ENCODE assay signal across 8 mouse cellular contexts in genomic region chr1:133131936-133132335, GRCm38 (mm10). TPM values are rescaled to one million over a fixed set of nuclear protein-coding genes. Genes with fewer than 3 reads are reported as not detected.
DNase-seq lines count a peak whose midpoint lies in the region; ATAC-seq lines count a peak whose summit lies in the region.

No protein-coding gene starts in this region.

- peak overlapping the region; percentile 97 for H3K4me2 ChIP-seq in forebrain, embryonic 14.5 days (ENCODE audit: low read length)
- peak overlapping the region; percentile 95 for H3K4me2 ChIP-seq in kidney, embryonic 15.5 days
- peak overlapping the region; percentile 81 for H3K4me2 ChIP-seq in midbrain, embryonic 11.5 days

- H3K4me3 ChIP-seq in heart, embryonic 10.5 days, result peak overlapping the region; percentile 86
- peak overlapping the region; percentile 79 for H3K4me3 ChIP-seq in forebrain, embryonic 14.5 days (ENCODE audit: low read depth, low read length)
- H3K4me3 ChIP-seq in kidney, embryonic 15.5 days (replicated peaks), result peak overlapping the region; percentile 92
- H3K4me3 ChIP-seq in midbrain, embryonic 11.5 days (ENCODE audit: low read depth, low read length), result peak overlapping the region; percentile 94

- peak overlapping the region; percentile 95 for H3K27ac ChIP-seq in heart, embryonic 10.5 days
- H3K27ac ChIP-seq in forebrain, embryonic 14.5 days (ENCODE audit: low read depth, low read length), result peak overlapping the region; percentile 97
- H3K27ac ChIP-seq in kidney, embryonic 15.5 days, result peak overlapping the region; percentile 98
- H3K27ac ChIP-seq in midbrain, embryonic 11.5 days (ENCODE audit: low read depth, low read length), result peak overlapping the region; percentile 93

- peaks cover 34% of the 10 kb centered on the region for H3K36me3 ChIP-seq in heart, embryonic 10.5 days
- peaks cover 25% of the 10 kb centered on the region for H3K36me3 ChIP-seq in forebrain, embryonic 14.5 days (ENCODE audit: control insufficient read depth, insufficient read depth, low read length)
- H3K36me3 ChIP-seq in kidney, embryonic 15.5 days, result peaks cover 29% of the 10 kb centered on the region
- H3K36me3 ChIP-seq in midbrain, embryonic 11.5 days (ENCODE audit: control insufficient read depth, insufficient read depth, low read length), result peaks cover 4% of the 10 kb centered on the region

- peak; percentile 81 for DNase-seq in heart, embryonic 10.5 days (ENCODE audit: low spot score)
- no peak for DNase-seq in heart, postnatal 25 days (ENCODE audit: low spot score)
- peak; percentile 42 for DNase-seq in NIH3T3 (ENCODE audit: low read depth)
- no peak for DNase-seq in forebrain, embryonic 14.5 days (ENCODE audit: low spot score)
- DNase-seq in midbrain, embryonic 11.5 days (ENCODE audit: low spot score, missing footprints), result peak; percentile 91
- DNase-seq in ovary, postnatal 36 days (ENCODE audit: low spot score), result no peak
- no peak for DNase-seq in urinary bladder, postnatal 14 days (ENCODE audit: low spot score)

- H3K9me3 ChIP-seq in heart, embryonic 10.5 days, result no peaks in the 10 kb centered on the region
- H3K9me3 ChIP-seq in forebrain, embryonic 14.5 days (replicated peaks; ENCODE audit: control insufficient read depth, low read length), result no peaks in the 10 kb centered on the region
- H3K9me3 ChIP-seq in kidney, embryonic 15.5 days (replicated peaks), result no peaks in the 10 kb centered on the region
- H3K9me3 ChIP-seq in midbrain, embryonic 11.5 days (ENCODE audit: control insufficient read depth, low read length), result no peaks in the 10 kb centered on the region

- no peak for ATAC-seq in forebrain, embryonic 14.5 days
- ATAC-seq in kidney, embryonic 15.5 days (replicated peaks; ENCODE audit: low FRiP score), result no peak
- no peak for ATAC-seq in midbrain, embryonic 11.5 days (ENCODE audit: low FRiP score)

- intact Hi-C loops in heart, postnatal 25 days (cut with DNase I), result no loop called here

- H3K27me3 ChIP-seq in heart, embryonic 10.5 days (ENCODE audit: insufficient read depth, poor library complexity, severe bottlenecking), result no peaks in the 10 kb centered on the region
- no peaks in the 10 kb centered on the region for H3K27me3 ChIP-seq in forebrain, embryonic 14.5 days (replicated peaks; ENCODE audit: control insufficient read depth, insufficient read depth, low read length)
- no peaks in the 10 kb centered on the region for H3K27me3 ChIP-seq in kidney, embryonic 15.5 days
- no peaks in the 10 kb centered on the region for H3K27me3 ChIP-seq in midbrain, embryonic 11.5 days (ENCODE audit: control insufficient read depth, insufficient read depth, low read length)

- WGBS in heart, embryonic 10.5 days, result under 1% methylated on average over 11 of the region's 11 CpGs
- under 1% methylated on average over 11 of the region's 11 CpGs for WGBS in forebrain, embryonic 14.5 days
- 1% methylated on average over 11 of the region's 11 CpGs for WGBS in kidney, embryonic 15.5 days
- WGBS in midbrain, embryonic 11.5 days, result 0% methylated on average over 11 of the region's 11 CpGs

- H3K9ac ChIP-seq in forebrain, embryonic 14.5 days (ENCODE audit: low read length), result peak overlapping the region; percentile 94
- peak overlapping the region; percentile 96 for H3K9ac ChIP-seq in kidney, embryonic 15.5 days
- H3K9ac ChIP-seq in midbrain, embryonic 11.5 days (ENCODE audit: low read length), result peak overlapping the region; percentile 92

- H3K4me1 ChIP-seq in heart, embryonic 10.5 days, result peaks cover 31% of the 10 kb centered on the region
- H3K4me1 ChIP-seq in forebrain, embryonic 14.5 days (ENCODE audit: control insufficient read depth, insufficient read depth, low read length), result peaks cover 40% of the 10 kb centered on the region
- H3K4me1 ChIP-seq in kidney, embryonic 15.5 days, result peaks cover 50% of the 10 kb centered on the region
- peaks cover 36% of the 10 kb centered on the region for H3K4me1 ChIP-seq in midbrain, embryonic 11.5 days (ENCODE audit: control insufficient read depth, insufficient read depth, low read length)

RNA-seq across cellular contexts. Expression of gene Ppp1r15b, which starts 1.0 kb away (rescaled TPM):
- polyA plus RNA-seq in heart, embryonic 10.5 days (2016; fragmentation: Nextera tagmentation; extraction: Ambion mirVana), result 44.9 and 46.1 TPM in 2 replicates
- total RNA-seq in heart, postnatal 25 days (2021), result 10 to 100 TPM; 22.1 to 27.3 TPM
- 26.6 and 31.6 TPM in 2 replicates for polyA plus RNA-seq in forebrain, embryonic 14.5 days (2014; fragmentation: Nextera tagmentation; extraction: Ambion mirVana)
- 42.1 and 42.2 TPM in 2 replicates for polyA plus RNA-seq in kidney, embryonic 15.5 days (2015; fragmentation: Nextera tagmentation; extraction: Ambion mirVana)
- polyA plus RNA-seq in midbrain, embryonic 11.5 days (2014; fragmentation: Nextera tagmentation; extraction: Ambion mirVana), result 49.5 and 53.0 TPM in 2 replicates

RNA-seq across cellular contexts. Expression of gene Plekha6, which starts 32.1 kb away (rescaled TPM):
- 13.5 and 14.2 TPM in 2 replicates for polyA plus RNA-seq in heart, embryonic 10.5 days (2016; fragmentation: Nextera tagmentation; extraction: Ambion mirVana)
- total RNA-seq in heart, postnatal 25 days (2021), result 10 to 100 TPM; 66.5 to 77.1 TPM
- polyA plus RNA-seq in forebrain, embryonic 14.5 days (2014; fragmentation: Nextera tagmentation; extraction: Ambion mirVana), result 7.3 and 9.7 TPM in 2 replicates
- polyA plus RNA-seq in kidney, embryonic 15.5 days (2015; fragmentation: Nextera tagmentation; extraction: Ambion mirVana), result 6.9 and 8.4 TPM in 2 replicates
- 15.7 and 17.0 TPM in 2 replicates for polyA plus RNA-seq in midbrain, embryonic 11.5 days (2014; fragmentation: Nextera tagmentation; extraction: Ambion mirVana)

Comparison
In these comparisons a context has a peak if more than half of its experiments do, and no peak if none do; other contexts are left out.
1. DNase-seq: peak in heart, embryonic 10.5 days (single experiment), NIH3T3 (single experiment) and midbrain, embryonic 11.5 days (single experiment); none in heart, postnatal 25 days (single experiment), forebrain, embryonic 14.5 days (single experiment), ovary, postnatal 36 days (single experiment) and urinary bladder, postnatal 14 days (single experiment).
2. Peak in every context shown above with its lines, with median percentiles within 50 percentile points of each other: H3K27ac ChIP-seq, H3K4me3 ChIP-seq, H3K4me2 ChIP-seq and H3K9ac ChIP-seq.